Mouse (Mus musculus) thymus, adult 2 months (tissue): ENCODE measurements around the gene Clmp. TPM values are rescaled to one million over a fixed set of nuclear protein-coding genes. Genes with fewer than 3 reads are reported as not detected.

Experiments used
- DNase-seq: peaks from one replicate; pipeline ENCODE4 v3.0.0; 2021
- H3K27ac ChIP-seq: fragments of 200-500 bp; 2 replicates; pipeline ENCODE4 v1.5.1; 2012; ENCODE audit warnings: low read length, control low read depth; ENCODE audit not compliant: control insufficient read depth, insufficient read depth
- H3K27me3 ChIP-seq: fragments of 200-500 bp; 2 replicates; pipeline ENCODE4 v1.6.1; 2012; ENCODE audit warnings: mild to moderate bottlenecking, low read length, moderate library complexity, mixed read lengths; ENCODE audit not compliant: control insufficient read depth, insufficient read depth
- H3K36me3 ChIP-seq: fragments of 200-500 bp; 2 replicates; pipeline ENCODE4 v1.6.1; 2012; ENCODE audit warnings: mild to moderate bottlenecking, low read length, moderate library complexity; ENCODE audit not compliant: control insufficient read depth, insufficient read depth
- H3K4me1 ChIP-seq: fragments of 200-500 bp; replicated peaks from 2 replicates; pipeline ENCODE4 v1.6.1; 2012; ENCODE audit warnings: low read length; ENCODE audit not compliant: control insufficient read depth, insufficient read depth
- H3K4me3 ChIP-seq: fragments of 200-500 bp; 2 replicates; pipeline ENCODE4 v1.5.1; 2012; ENCODE audit warnings: mild to moderate bottlenecking, low read length, control low read depth, moderate library complexity; ENCODE audit not compliant: control insufficient read depth, insufficient read depth
- CTCF ChIP-seq: fragments of 200-500 bp; IDR thresholded peaks from 2 replicates; pipeline ENCODE4 v1.5.1; 2012; ENCODE audit warnings: mild to moderate bottlenecking, control low read depth, low read length, moderate library complexity, borderline replicate concordance; ENCODE audit not compliant: control insufficient read depth, poor library complexity, insufficient read depth; ENCODE audit errors: extremely low read depth
- POLR2A ChIP-seq: fragments of 200-500 bp; IDR thresholded peaks from 2 replicates; pipeline ENCODE4 v1.6.1; 2012; ENCODE audit warnings: mild to moderate bottlenecking, low read length, control low read depth, moderate library complexity; ENCODE audit not compliant: control insufficient read depth, poor library complexity, insufficient read depth; ENCODE audit errors: extremely low read depth
- WGBS: fragments of 180-500 bp; shearing (Covaris S2); methylation state at CpG from one replicate; pipeline ENCODE4 v1.1.7; 2018; 5-methylcytosine and 5-hydroxymethylcytosine counted together
- polyA plus RNA-seq: library from polyadenylated mRNA; depleted of rRNA; stranded (reverse); fragments of >200 nt; gene quantifications from 2 replicates; pipeline ENCODE4 v1.2.3, GENCODE M21; 2012

Gene Clmp
- polyA plus RNA-seq, 1 experiment, result 1.1 TPM

DNA sequence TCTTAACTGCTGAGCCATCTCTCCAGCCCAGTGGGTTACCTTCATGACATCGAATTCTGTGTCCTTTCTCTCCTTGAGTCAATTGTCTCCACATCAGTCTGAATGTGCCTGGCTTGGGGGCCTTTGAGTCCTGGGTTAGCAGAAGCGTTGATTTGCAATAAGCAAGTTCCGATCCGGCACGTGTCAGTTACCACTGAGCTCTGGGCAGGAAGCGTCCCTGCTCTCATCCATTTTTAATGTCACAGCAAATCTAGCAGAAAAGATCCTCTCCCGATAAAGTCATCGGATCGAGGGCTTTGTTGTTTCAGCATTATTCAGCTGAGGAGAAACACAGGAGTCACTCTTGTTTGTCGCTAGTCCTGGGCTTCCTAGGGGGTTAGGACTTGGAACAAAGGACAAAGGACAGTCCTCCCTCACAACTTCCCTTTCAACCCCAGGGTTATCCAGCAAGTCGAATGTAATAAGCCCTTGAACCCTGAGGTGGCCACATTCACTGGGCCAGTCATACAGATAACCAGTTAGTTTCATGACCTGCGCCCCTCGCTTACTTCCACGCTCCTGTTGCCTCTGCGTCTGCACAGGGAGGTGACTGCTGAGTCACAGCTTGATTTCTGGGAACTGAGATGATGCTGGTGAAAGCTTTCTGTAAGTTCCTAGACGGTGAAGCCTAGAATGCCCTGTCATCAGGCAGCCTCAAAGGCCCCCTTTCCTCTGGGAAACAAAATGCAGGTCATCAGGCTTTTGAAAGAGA is 43.1 kb upstream of the Clmp start:
- H3K27ac ChIP-seq, result no peak overlapping the region
- no peaks in the 10 kb centered on the region for H3K27me3 ChIP-seq
- WGBS, result 33% methylated on average over 16 of the region's 16 CpGs
- peaks cover 5% of the 10 kb centered on the region; the same call in 1 of the 2 replicates for H3K4me1 ChIP-seq
- no peak for TF ChIP-seq POLR2A
- no peak for TF ChIP-seq CTCF
- DNase-seq, result no peak
- H3K4me3 ChIP-seq, result no peak overlapping the region
- H3K36me3 ChIP-seq, result no peaks in the 10 kb centered on the region

GRCm38 (mm10) chr9:40649444-40649843 is 36.3 kb upstream of the Clmp start:
- H3K27me3 ChIP-seq, result no peaks in the 10 kb centered on the region
- no peaks in the 10 kb centered on the region for H3K36me3 ChIP-seq
- H3K4me3 ChIP-seq, result no peak overlapping the region
- 96% methylated on average over 3 of the region's 3 CpGs for WGBS
- TF ChIP-seq CTCF (no peak), POLR2A (no peak)
- H3K27ac ChIP-seq, result no peak overlapping the region
- DNase-seq, result no peak
- H3K4me1 ChIP-seq, result no peaks in the 10 kb centered on the region

DNA sequence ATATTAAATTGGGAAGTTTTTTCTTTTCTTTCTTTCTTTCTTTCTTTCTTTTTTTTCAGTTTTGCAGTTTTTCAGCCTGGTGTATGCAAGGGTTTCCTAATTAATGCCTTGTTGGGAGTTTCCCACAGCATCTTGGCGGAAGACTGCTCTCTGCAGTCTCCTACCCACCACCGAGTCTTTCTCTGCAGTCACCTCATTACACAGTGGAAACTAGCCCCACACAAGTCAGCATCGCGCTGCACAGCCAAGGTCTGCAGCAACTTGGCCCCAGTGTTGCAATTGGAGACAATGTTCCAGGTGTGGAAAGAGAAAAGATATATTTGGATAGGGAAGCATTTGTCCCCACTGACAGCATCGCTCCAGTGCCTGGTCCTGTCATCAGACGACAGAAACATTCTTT is 35.8 kb upstream of the Clmp start:
- DNase-seq, result no peak
- WGBS, result 89% methylated on average over 6 of the region's 6 CpGs
- Histone ChIP-seq H3K36me3 (no peaks in the 10 kb centered on the region), H3K4me1 (no peaks in the 10 kb centered on the region), H3K27me3 (no peaks in the 10 kb centered on the region), H3K4me3 (no peak overlapping the region), H3K27ac (no peak overlapping the region)
- TF ChIP-seq CTCF (no peak), POLR2A (no peak)

DNA sequence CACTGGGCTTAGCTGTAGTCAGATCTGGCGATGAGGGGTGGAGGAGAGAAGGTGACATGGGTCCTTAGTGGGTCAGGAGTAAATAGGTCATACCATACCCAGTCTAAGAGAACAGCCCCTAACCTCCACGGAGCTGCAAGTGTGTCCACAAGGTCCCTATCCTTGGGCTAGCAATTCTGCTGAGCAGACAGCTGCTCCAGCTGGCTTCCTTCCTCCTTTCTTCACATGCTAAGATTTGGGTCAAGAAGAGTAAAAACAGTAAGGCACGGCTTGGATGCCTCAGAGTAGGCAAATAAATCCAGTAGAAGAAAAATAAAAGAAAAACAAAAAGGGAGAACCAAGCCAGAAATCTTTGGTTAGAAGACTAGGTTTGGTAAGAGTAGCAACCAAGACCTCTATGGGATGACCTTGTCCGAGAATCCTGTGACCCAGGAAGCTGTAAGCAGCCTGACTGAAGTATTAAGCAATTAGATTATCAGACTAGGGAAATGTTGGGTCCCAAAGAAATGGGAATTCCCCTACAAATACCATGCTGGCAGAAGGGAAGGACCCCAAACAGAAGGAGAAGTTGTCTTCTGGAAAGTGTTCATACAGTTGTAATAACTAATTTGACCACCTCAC is 34.4 kb upstream of the Clmp start:
- Histone ChIP-seq H3K36me3 (no peaks in the 10 kb centered on the region), H3K27me3 (no peaks in the 10 kb centered on the region), H3K27ac (no peak overlapping the region), H3K4me3 (no peak overlapping the region), H3K4me1 (no peaks in the 10 kb centered on the region)
- 48% methylated on average over 4 of the region's 4 CpGs for WGBS
- TF ChIP-seq POLR2A (no peak), CTCF (no peak)
- no peak for DNase-seq

GRCm38 (mm10) chr9:40652757-40653156 is 33.0 kb upstream of the Clmp start:
- H3K4me3 ChIP-seq, result no peak overlapping the region
- no peak for DNase-seq
- H3K27ac ChIP-seq, result no peak overlapping the region
- H3K36me3 ChIP-seq, result no peaks in the 10 kb centered on the region
- no peaks in the 10 kb centered on the region for H3K4me1 ChIP-seq
- TF ChIP-seq CTCF (no peak), POLR2A (no peak)
- WGBS, result 12% methylated on average over 9 of the region's 9 CpGs
- H3K27me3 ChIP-seq, result no peaks in the 10 kb centered on the region

GRCm38 (mm10) chr9:40666190-40666803 is 19.5 kb upstream of the Clmp start:
- no peak for TF ChIP-seq CTCF
- TF ChIP-seq POLR2A, result no peak
- DNase-seq, result no peak
- no peak overlapping the region for H3K27ac ChIP-seq
- no peaks in the 10 kb centered on the region for H3K36me3 ChIP-seq
- H3K27me3 ChIP-seq, result no peaks in the 10 kb centered on the region
- H3K4me1 ChIP-seq, result no peaks in the 10 kb centered on the region
- WGBS, result 76% methylated on average over 9 of the region's 9 CpGs
- H3K4me3 ChIP-seq, result no peak overlapping the region

DNA sequence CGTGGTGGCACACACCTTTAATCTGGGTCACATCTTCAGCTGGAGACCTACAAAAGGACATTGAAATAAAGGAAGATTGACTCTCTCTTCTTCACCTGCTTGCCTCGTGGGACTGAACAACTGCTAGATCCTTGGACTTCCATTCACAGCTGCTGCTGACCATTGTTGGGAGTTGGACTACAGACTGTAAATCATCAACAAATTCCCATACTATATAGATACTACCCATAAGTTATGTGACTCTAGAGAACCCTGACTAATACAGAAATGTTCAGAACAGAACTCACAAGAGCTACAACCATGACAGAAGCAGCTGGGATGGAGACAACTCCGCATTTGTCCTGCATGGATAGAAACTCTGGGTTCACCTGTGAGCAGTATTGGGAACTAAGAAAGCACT is 15.4 kb upstream of the Clmp start, which contains the start of gene Gm21915:
Gm21915 (plus strand) TSS at position 301 of the 400 bp plus-strand sequence.
- no peak within 1 kb of the TSS for H3K4me3 ChIP-seq
- TF ChIP-seq CTCF, result no peak
- no peak for TF ChIP-seq POLR2A
- no peaks in the 10 kb centered on the region for H3K36me3 ChIP-seq
- DNase-seq, result no peak
- H3K4me1 ChIP-seq, result no peaks in the 10 kb centered on the region
- no peak within 1 kb of the TSS for H3K27ac ChIP-seq
- H3K27me3 ChIP-seq, result no peaks in the 10 kb centered on the region
- WGBS, result 91% methylated on average over 3 of the region's 3 CpGs
